Mouse (Mus musculus): ENCODE measurements around the gene Itga8. TPM values are rescaled to one million over a fixed set of nuclear protein-coding genes. Genes with fewer than 3 reads are reported as not detected.

Gene Itga8
- total and polyA plus RNA-seq, 3 experiments = 3.5 to 10.6 (median 7.5) TPM

DNA sequence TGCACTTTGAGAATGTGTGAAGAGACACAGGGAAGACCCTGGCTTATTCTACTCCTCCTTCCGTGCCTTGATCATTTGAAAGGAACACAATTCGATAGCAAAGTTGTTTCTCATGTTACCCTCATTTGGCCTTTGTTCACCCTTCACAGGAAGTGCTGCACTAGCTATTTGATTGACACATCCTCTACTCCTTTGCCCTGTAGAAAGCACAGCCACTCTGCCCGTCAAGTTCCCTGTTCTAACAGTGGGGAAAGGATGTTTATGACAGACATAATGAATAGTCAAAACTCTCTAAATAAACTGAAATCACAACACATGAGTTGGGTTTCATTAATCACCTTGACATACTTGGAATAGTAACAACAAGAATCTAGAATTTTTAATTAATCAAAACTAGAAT is 73.4 kb downstream of the Itga8 start:
- no peak for TF ChIP-seq ZKSCAN1 (IDR thresholded peaks at IDR 0.05; ENCODE audit: borderline replicate concordance, low read depth, low read length)
- TF ChIP-seq RAD21 (IDR thresholded peaks at IDR 0.05; ENCODE audit: low read depth, low read length) = no peak
- no peak for TF ChIP-seq USF2 (conservative IDR thresholded peaks at IDR 0.05; ENCODE audit: low read depth, low read length)
- no peak for TF ChIP-seq E2F4 (IDR thresholded peaks at IDR 0.05; ENCODE audit: insufficient replicate concordance, low read depth, low read length)
- no peak for TF ChIP-seq MAX (IDR thresholded peaks at IDR 0.05; ENCODE audit: low read length)
- TF ChIP-seq POLR2A (IDR thresholded peaks at IDR 0.05; ENCODE audit: low read depth, low read length) = no peak
- TF ChIP-seq TBP (conservative IDR thresholded peaks at IDR 0.05; ENCODE audit: low read depth, low read length) = no peak
- TF ChIP-seq JUN (IDR thresholded peaks at IDR 0.05; ENCODE audit: insufficient read depth, low read depth, low read length) = no peak
- no peak for TF ChIP-seq ZMIZ1 (IDR thresholded peaks at IDR 0.05; ENCODE audit: low read depth, low read length)
- no peak for TF ChIP-seq USF1 (IDR thresholded peaks at IDR 0.05; ENCODE audit: low read depth, low read length)
- no peak for TF ChIP-seq RCOR1 (conservative IDR thresholded peaks at IDR 0.05; ENCODE audit: low read depth, low read length)
- in situ Hi-C loops (cut with MboI; ENCODE audit: low pct_ligation_motif_present, low pct_unique_long_range_greater_than_20kb, low sequenced_read_pairs) (no loop called here), dilution Hi-C loops (cut with MboI; ENCODE audit: extremely low pct_ligation_motif_present, extremely low pct_unique_long_range_greater_than_20kb, low sequenced_read_pairs) (no loop called here)
- Histone ChIP-seq H3K79me2 (replicated peaks; ENCODE audit: control insufficient read depth, extremely low read depth, insufficient read depth, poor library complexity, severe bottlenecking) (peaks cover 2% of the 10 kb centered on the region; the same call in 1 of the 2 replicates), H3K4me1 (ENCODE audit: control insufficient read depth in 1 of 2, insufficient read depth in 2 of 2) (peaks cover 16 to 34% of the 10 kb centered on the region in 2 experiments), H3K4me2 (ENCODE audit: insufficient read depth, low read depth, poor library complexity, severe bottlenecking) (no peak overlapping the region), H3K36me3 (replicated peaks in 1 of 2; ENCODE audit: control insufficient read depth in 1 of 2, insufficient read depth in 1 of 2, low read length in 1 of 2) (peaks cover 0 to 3% of the 10 kb centered on the region in 2 experiments), H3K27me3 (replicated peaks) (no peaks in the 10 kb centered on the region), H3K9me3 (replicated peaks; ENCODE audit: low read length) (no peaks in the 10 kb centered on the region), H3K4me3 (replicated peaks in 1 of 3; ENCODE audit: low read depth in 2 of 3, low read length in 2 of 3, poor library complexity in 1 of 3) (no peak overlapping the region), H3K27ac (ENCODE audit: insufficient read depth, low read depth) (no peak overlapping the region), H3K9ac (ENCODE audit: insufficient read depth, low read depth) (no peak overlapping the region)
- DNase-seq (ENCODE audit: extremely low read depth) = no peak

DNA sequence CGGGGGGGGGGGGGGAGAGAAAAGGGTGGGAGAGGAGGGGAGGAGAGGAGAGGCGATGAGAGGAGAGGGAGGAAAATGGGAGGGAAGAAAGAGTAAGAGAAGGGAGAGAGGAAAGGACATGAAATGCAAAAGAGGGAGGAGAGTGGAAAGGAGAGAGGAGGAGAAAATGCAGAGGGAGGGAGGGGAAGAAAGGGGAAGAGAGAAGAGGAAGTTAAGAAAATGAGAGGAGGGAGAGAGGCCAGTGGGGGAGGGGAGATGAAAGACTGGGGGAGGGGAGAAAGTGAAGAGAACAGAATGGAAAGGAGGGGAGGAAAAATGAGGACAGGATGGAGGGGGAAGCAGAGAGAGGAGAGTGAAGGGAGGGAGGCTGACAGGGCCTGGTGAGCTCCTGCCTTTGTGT is 74.5 kb downstream of the Itga8 start:
- Histone ChIP-seq H3K4me3 (replicated peaks in 1 of 3; ENCODE audit: low read depth in 2 of 3, low read length in 2 of 3, poor library complexity in 1 of 3) (no peak overlapping the region), H3K36me3 (replicated peaks in 1 of 2; ENCODE audit: control insufficient read depth in 1 of 2, insufficient read depth in 1 of 2, low read length in 1 of 2) (peaks cover 0 to 9% of the 10 kb centered on the region in 2 experiments), H3K9me3 (replicated peaks; ENCODE audit: low read length) (no peaks in the 10 kb centered on the region), H3K27me3 (replicated peaks) (no peaks in the 10 kb centered on the region), H3K4me1 (ENCODE audit: control insufficient read depth in 1 of 2, insufficient read depth in 2 of 2) (peaks cover 16 to 45% of the 10 kb centered on the region in 2 experiments), H3K27ac (ENCODE audit: insufficient read depth, low read depth) (peak overlapping the region; percentile 74), H3K79me2 (replicated peaks; ENCODE audit: control insufficient read depth, extremely low read depth, insufficient read depth, poor library complexity, severe bottlenecking) (peaks cover 2% of the 10 kb centered on the region; the same call in 1 of the 2 replicates), H3K9ac (ENCODE audit: insufficient read depth, low read depth) (0 out of 2 replicates have a peak overlapping the region, but pooled peaks have one; percentile 69), H3K4me2 (ENCODE audit: insufficient read depth, low read depth, poor library complexity, severe bottlenecking) (peak overlapping the region; percentile 98)
- in situ Hi-C loops (cut with MboI; ENCODE audit: low pct_ligation_motif_present, low pct_unique_long_range_greater_than_20kb, low sequenced_read_pairs) = no loop called here
- dilution Hi-C loops (cut with MboI; ENCODE audit: extremely low pct_ligation_motif_present, extremely low pct_unique_long_range_greater_than_20kb, low sequenced_read_pairs) = no loop called here
- TF ChIP-seq MAFK (IDR thresholded peaks at IDR 0.05; ENCODE audit: insufficient replicate concordance, low read length) = no peak
- TF ChIP-seq TCF12 (IDR thresholded peaks at IDR 0.05; ENCODE audit: low read depth, low read length) = peak; percentile 30; the same call in 1 of the 2 replicates
- TF ChIP-seq EP300 (IDR thresholded peaks at IDR 0.05; ENCODE audit: low read length) = peak; percentile 55
- peak; percentile 58 for TF ChIP-seq MXI1 (IDR thresholded peaks at IDR 0.05; ENCODE audit: low read depth, low read length)
- TF ChIP-seq ETS1 (conservative IDR thresholded peaks at IDR 0.05; ENCODE audit: low read depth, low read length) = peak; percentile 56; the same call in 1 of the 2 replicates
- TF ChIP-seq CHD2 (IDR thresholded peaks at IDR 0.05; ENCODE audit: low read length) = peak; percentile 98
- no peak for TF ChIP-seq PAX5 (IDR thresholded peaks at IDR 0.05; ENCODE audit: low read length)
- peak; percentile 83 for TF ChIP-seq IRF4 (IDR thresholded peaks at IDR 0.05; ENCODE audit: low read depth, low read length)
- peak; percentile 47; the same call in 1 of the 2 replicates for TF ChIP-seq BHLHE40 (IDR thresholded peaks at IDR 0.05; ENCODE audit: low read depth, low read length)
- TF ChIP-seq HCFC1 (IDR thresholded peaks at IDR 0.05; ENCODE audit: low read depth, low read length) = peak; percentile 45
- TF ChIP-seq MYC (IDR thresholded peaks at IDR 0.05; ENCODE audit: low read depth, low read length) = 0 out of 2 replicates have a peak, but pooled peaks have one; percentile 33
- peak; percentile 57; the same call in 1 of the 2 replicates for TF ChIP-seq MEF2A (IDR thresholded peaks at IDR 0.05; ENCODE audit: borderline replicate concordance, low read depth, low read length)
- TF ChIP-seq RAD21 (IDR thresholded peaks at IDR 0.05; ENCODE audit: low read depth, low read length) = no peak
- TF ChIP-seq ELF1 (IDR thresholded peaks at IDR 0.05; ENCODE audit: low read depth, low read length) = peak; percentile 29; the same call in 1 of the 2 replicates
- no peak for TF ChIP-seq ZKSCAN1 (IDR thresholded peaks at IDR 0.05; ENCODE audit: borderline replicate concordance, low read depth, low read length)
- TF ChIP-seq SIN3A (IDR thresholded peaks at IDR 0.05; ENCODE audit: low read length) = 0 out of 2 replicates have a peak, but pooled peaks have one; percentile 22
- peak; percentile 87 for TF ChIP-seq MAZ (IDR thresholded peaks at IDR 0.05; ENCODE audit: low read depth, low read length)
- TF ChIP-seq USF1 (IDR thresholded peaks at IDR 0.05; ENCODE audit: low read depth, low read length) = no peak
- peak; percentile 68 for DNase-seq (ENCODE audit: extremely low read depth)

All from CH12.LX (cell line).